Mouse (Mus musculus) right cerebral cortex, adult 2 months (tissue): ENCODE measurements around the gene Thra.

Experiments used
- DNase-seq, 2 experiments: peaks; one replicate each; pipeline ENCODE4 v3.0.0; 2021 to 2022; ENCODE audit warnings: low spot score in 2 of 2

The Thra gene

GRCm38 (mm10) chr11:98776843-98777590 is 36.6 kb downstream of the Thra start:
- no peak for DNase-seq

DNA sequence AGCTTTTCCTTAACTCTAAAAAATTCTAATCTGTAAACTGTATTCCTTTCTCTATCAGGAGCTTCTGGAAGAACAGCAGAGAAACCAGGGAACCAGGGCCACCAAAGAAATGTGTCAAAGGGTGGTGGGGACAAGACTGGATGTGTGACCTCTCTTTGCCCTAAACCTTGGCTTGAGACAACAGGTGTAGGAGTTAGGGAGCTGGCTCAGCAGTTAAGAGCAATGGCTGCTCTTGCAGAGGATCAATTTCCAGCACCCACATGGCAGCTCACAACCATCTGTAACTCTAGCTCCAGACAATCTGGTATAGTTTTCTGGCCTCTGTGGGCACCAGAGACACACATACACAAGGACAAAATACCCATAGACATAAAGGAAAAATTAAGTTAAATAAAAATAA is 37.5 kb downstream of the Thra start:
- DNase-seq = no peak

GRCm38 (mm10) chr11:98781851-98782512 is 41.5 kb downstream of the Thra start:
- DNase-seq = peak; percentile 82 to 85

- DNase-seq = peak in 1 of 2 experiments; percentile 48
Observed at GRCm38 (mm10) chr11:98782651-98783235, 42.3 kb downstream of the Thra start.

GRCm38 (mm10) chr11:98783236-98783696 is 42.8 kb downstream of the Thra start:
- DNase-seq = peak; percentile 98 to 99

DNA sequence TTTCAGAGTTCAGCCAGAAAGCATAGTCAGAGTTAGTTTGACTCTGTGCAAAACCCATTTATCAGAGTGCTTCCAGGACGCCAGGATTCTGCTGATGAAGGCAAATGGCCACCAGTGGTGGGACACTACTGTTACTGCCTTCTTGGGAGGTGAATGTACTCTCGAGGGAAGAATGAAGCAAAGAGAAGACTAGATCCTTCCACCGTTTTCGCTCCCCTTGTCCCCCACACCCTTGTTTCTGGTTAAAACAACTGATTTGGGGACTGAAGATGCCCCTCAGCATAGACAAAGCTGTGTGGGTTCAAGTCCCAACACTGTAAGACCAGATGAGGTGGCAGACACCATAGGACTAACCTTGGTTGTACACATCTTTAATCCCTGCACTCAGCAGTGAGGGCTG is 43.7 kb downstream of the Thra start:
- DNase-seq = no peak

- no peak for DNase-seq
Observed at GRCm38 (mm10) chr11:98785214-98785613, 44.8 kb downstream of the Thra start.

DNA sequence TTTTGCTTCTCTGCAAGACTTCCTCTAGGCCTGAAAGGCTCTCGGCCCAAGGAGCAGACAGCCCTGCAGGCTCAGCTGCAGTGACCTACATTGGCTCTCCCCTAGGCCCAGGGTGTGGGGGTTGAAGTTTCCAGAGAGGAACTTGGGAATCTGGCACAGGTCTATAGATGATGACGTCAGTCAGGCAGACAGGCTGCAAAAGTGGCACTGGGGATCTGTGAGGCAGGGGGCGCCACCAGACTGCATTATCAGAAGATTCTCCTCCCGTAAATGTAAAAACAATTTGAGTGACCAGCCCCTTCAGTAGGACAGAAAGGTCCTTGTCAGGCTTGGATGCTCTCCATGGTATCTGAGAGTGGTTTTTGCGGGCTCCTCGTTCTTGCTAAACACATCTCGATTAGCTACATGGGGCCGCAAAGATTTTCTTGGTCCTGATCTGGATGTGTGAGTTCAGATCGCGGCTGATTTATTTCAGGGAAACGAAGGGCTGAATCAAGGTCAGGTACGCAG is 45.4 kb downstream of the Thra start:
- peak; percentile 81 to 87 for DNase-seq

DNA sequence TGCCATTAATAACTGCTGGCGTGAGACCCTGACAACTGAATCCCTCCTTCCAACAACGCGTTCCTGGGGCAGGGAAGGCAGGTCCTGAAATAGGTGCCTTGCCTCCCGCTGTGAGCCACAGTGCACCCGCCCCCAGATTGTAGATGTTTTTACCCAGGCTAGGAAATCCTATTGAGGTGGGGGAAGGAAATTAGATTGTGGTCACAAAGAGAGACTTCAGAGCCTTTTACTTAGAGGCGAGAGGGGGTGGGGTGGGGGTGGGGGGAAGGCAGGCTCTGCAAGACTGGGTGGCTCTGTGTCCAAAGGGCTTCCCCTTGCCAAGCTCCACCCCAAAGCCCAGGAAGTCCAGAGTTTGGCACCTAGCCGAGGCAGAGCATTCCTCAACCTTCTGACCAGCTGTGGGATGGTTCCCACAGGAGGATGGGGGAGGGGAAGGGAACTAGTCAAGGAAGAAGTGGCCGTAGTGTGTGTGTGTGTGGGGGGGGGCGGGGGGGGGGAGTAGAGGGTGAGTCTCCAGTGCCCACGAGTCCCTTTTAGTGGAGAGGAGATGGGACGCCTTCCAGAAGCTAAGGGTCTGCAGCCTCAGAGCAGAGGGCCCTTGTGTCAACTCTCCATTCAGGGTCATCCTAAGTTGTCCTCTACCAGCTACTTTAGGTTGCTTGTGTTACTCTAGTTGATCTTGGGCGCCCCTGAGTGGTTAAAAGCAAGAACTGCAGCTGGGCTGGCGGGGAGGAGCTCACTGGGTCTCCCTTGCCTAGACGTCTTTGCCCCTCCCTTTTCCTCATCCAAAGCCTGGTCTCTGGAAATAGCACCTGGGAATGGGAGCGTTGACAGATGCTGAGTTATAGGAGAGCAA is 46.1 kb downstream of the Thra start:
- DNase-seq = peak; percentile 96 to 99

DNA sequence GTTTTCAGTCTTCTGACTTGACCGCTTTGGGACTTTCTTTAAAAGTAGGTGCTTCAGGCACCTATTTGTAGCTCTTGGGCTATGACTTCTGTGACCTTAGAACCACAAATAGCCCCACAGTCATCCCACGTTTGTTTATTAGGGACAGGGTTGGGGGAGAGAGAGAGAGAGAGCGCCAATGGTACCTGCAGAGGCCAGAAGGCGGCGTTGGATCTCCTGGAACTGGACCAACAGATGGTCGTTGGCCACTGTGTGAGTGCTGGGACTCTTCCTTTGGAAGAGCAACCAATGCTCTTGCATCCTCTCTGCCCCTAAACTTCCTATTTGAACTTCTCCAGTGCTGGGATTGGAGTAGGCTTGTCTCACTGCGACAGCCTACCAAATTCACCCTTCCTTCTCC is 46.8 kb downstream of the Thra start:
- no peak for DNase-seq

- no peak for DNase-seq
Observed at GRCm38 (mm10) chr11:98787691-98788090, 47.3 kb downstream of the Thra start.

GRCm38 (mm10) chr11:98788139-98788538 is 47.7 kb downstream of the Thra start:
- DNase-seq = no peak

DNA sequence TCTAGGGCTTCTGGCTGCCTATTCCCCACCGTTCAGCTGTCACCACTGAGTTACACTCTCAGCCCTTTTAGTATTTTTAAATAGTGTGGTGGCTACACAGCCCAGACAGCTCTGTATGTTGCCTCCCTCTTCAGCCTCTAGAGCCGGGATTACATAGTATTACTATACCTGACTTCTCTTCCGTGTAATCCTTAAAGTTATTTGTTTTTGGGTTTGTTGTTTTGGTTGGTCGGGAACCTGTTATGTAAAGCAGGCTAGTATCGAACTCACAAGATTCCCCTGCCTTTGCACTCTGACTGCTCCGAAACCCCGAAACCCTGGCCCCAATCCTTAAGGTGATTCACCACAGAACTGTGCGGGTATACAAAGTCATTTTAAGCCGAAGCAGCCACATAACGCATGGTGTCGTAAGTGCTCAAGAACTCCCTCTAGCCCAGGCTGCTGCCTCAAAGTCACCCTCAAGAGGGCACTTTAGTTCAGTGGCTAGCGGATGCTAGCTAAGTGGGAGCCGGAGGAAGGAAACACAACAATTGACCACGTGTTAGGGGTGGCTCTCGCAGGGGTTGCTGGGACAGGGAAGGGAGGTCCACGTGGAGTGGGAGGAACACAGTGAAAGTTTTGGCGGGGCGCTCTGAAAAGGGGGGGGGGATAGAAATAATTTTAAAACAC is 48.2 kb downstream of the Thra start:
- peak; percentile 87 to 88 for DNase-seq

- DNase-seq = no peak
Observed at GRCm38 (mm10) chr11:98789219-98789807, 48.9 kb downstream of the Thra start.

DNA sequence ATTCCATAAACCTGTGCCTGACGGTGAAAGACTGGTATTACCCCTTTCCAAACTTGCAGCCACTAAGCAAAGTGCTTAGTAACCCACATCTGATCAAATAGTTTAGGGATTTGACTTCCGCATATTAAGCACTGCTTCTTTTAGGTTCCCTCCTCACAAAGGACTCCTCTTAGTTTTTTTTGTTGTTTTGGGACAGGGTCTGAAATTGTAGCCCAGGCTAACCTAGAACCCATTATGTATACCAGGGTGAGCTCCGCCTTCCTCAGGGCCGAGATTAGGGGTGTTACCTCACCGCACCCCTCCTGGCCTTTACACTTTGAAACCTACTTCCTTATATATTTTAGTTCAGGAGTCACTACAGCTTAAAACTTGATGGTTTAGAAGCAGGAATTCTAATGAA is 49.4 kb downstream of the Thra start:
- DNase-seq = no peak

- no peak for DNase-seq
Observed at GRCm38 (mm10) chr11:98790631-98791205, 50.3 kb downstream of the Thra start.

- no peak for DNase-seq
Observed at GRCm38 (mm10) chr11:98791448-98791847, 51.0 kb downstream of the Thra start.

DNA sequence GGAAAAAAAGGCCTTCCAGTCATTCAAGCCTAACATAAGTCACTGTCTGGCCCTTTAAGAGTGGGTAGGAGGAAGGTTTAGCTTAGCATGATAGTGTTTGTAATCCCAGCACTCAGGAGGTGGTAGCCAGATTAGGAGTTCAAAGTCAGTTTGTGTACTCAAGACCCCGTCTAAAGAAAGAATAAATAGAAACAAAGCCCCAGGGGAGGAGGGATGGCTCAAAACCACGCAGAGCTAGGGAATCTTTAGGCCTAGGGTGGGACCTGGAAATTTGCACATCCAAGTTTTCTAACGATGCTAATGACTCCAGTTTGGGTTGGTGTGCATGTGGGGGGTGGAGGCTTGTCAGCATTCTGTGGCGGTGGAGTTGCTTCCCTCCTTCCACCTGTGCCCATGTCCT is 51.6 kb downstream of the Thra start:
- DNase-seq = no peak

GRCm38 (mm10) chr11:98794469-98795014 is 54.1 kb downstream of the Thra start:
- DNase-seq = peak; percentile 67 to 74
